Mouse (Mus musculus): ENCODE measurements around the gene Evc2.

Gene Evc2

GRCm38 (mm10) chr5:37368796-37369195 lies 30.5 kb downstream of the Evc2 start:
- no peak for DNase-seq

- DNase-seq = no peak
These were observed 39.1 kb downstream of the Evc2 start for GRCm38 (mm10) chr5:37377376-37377775.

- no peak for DNase-seq
These were observed 42.3 kb downstream of the Evc2 start for GRCm38 (mm10) chr5:37380641-37381040.

GRCm38 (mm10) chr5:37383570-37383969 lies 45.3 kb downstream of the Evc2 start:
- DNase-seq = no peak

GRCm38 (mm10) chr5:37388646-37389045 lies 50.3 kb downstream of the Evc2 start:
- no peak for DNase-seq

GRCm38 (mm10) chr5:37389808-37390495 lies 51.7 kb downstream of the Evc2 start:
- no peak for DNase-seq

- no peak for DNase-seq
These were observed 52.6 kb downstream of the Evc2 start for GRCm38 (mm10) chr5:37390923-37391322.

GRCm38 (mm10) chr5:37391901-37392300 lies 53.6 kb downstream of the Evc2 start:
- no peak for DNase-seq

- no peak for DNase-seq
These were observed 57.1 kb downstream of the Evc2 start for GRCm38 (mm10) chr5:37395172-37396030.

GRCm38 (mm10) chr5:37419028-37419427 lies 80.7 kb downstream of the Evc2 start:
- no peak for DNase-seq

GRCm38 (mm10) chr5:37427210-37427609 lies 88.9 kb downstream of the Evc2 start:
- DNase-seq = no peak

GRCm38 (mm10) chr5:37435417-37435816 lies 97.1 kb downstream of the Evc2 start:
- DNase-seq = no peak

- no peak for DNase-seq
These were observed 104.5 kb downstream of the Evc2 start for GRCm38 (mm10) chr5:37442767-37443166.

GRCm38 (mm10) chr5:37447546-37447945 lies 109.2 kb downstream of the Evc2 start:
- DNase-seq = no peak

GRCm38 (mm10) chr5:37456590-37456989 lies 118.3 kb downstream of the Evc2 start:
- no peak for DNase-seq

- DNase-seq = no peak
These were observed 118.9 kb downstream of the Evc2 start for GRCm38 (mm10) chr5:37457191-37457590.

GRCm38 (mm10) chr5:37457831-37458230 lies 119.5 kb downstream of the Evc2 start:
- DNase-seq = no peak

- no peak for DNase-seq
These were observed 119.9 kb downstream of the Evc2 start for GRCm38 (mm10) chr5:37458236-37458635.

GRCm38 (mm10) chr5:37465461-37465860 lies 127.2 kb downstream of the Evc2 start:
- DNase-seq = no peak

- no peak for DNase-seq
These were observed 129.3 kb downstream of the Evc2 start for GRCm38 (mm10) chr5:37467646-37468045.

GRCm38 (mm10) chr5:37469031-37469430 lies 130.7 kb downstream of the Evc2 start:
- DNase-seq = no peak

- no peak for DNase-seq
These were observed 133.3 kb downstream of the Evc2 start for GRCm38 (mm10) chr5:37471584-37471983.

- DNase-seq = no peak
These were observed 133.8 kb downstream of the Evc2 start for GRCm38 (mm10) chr5:37472025-37472608.
